Mouse (Mus musculus): ENCODE results near the gene Cmtm2a. TPM values are rescaled to one million over a fixed set of nuclear protein-coding genes. Genes with fewer than 3 reads are reported as not detected.

Cmtm2a gene
- polyA plus RNA-seq, 1 experiment from 2014 or later, result not detected

- 0 out of 2 replicates have a peak, but pooled peaks cover 4% of the 10 kb centered on the region for H3K36me3 ChIP-seq
- ATAC-seq (ENCODE audit: borderline replicate concordance, extremely low read depth, low FRiP score, low TSS enrichment), result no peak
Measured at GRCm38 (mm10) chr8:104246621-104247020, 46.4 kb downstream of the Cmtm2a start.

GRCm38 (mm10) chr8:104242038-104242644 is 50.8 kb downstream of the Cmtm2a start:
- Histone ChIP-seq H3K4me2 (no peak overlapping the region), H3K4me1 (peaks cover 5% of the 10 kb centered on the region), H3K27ac (no peak overlapping the region), H3K27me3 (no peaks in the 10 kb centered on the region), H3K36me3 (peaks cover 21% of the 10 kb centered on the region), H3K4me3 (no peak overlapping the region), H3K9me3 (no peaks in the 10 kb centered on the region), H3K9ac (no peak overlapping the region)
- 64% methylated on average over 12 of the region's 12 CpGs for WGBS
- no peak for ATAC-seq (ENCODE audit: borderline replicate concordance, extremely low read depth, low FRiP score, low TSS enrichment)

More at GRCm38 (mm10) chr8:104246621-104247020, 46.4 kb downstream of the Cmtm2a start:
- H3K9ac ChIP-seq, result no peak overlapping the region
- no peaks in the 10 kb centered on the region for H3K9me3 ChIP-seq
- no peak overlapping the region for H3K27ac ChIP-seq
- no peaks in the 10 kb centered on the region for H3K27me3 ChIP-seq
- no peak overlapping the region for H3K4me2 ChIP-seq
- H3K4me1 ChIP-seq, result peaks cover 21% of the 10 kb centered on the region
- 74% methylated on average over 4 of the region's 4 CpGs for WGBS
- H3K4me3 ChIP-seq, result no peak overlapping the region

GRCm38 (mm10) chr8:104239418-104239861 is 53.5 kb downstream of the Cmtm2a start:
- Histone ChIP-seq H3K4me3 (no peak overlapping the region), H3K4me2 (no peak overlapping the region), H3K36me3 (peaks cover 23% of the 10 kb centered on the region), H3K9ac (no peak overlapping the region), H3K9me3 (no peaks in the 10 kb centered on the region), H3K27ac (no peak overlapping the region), H3K4me1 (no peaks in the 10 kb centered on the region), H3K27me3 (no peaks in the 10 kb centered on the region)
- WGBS, result 74% methylated on average over 10 of the region's 10 CpGs
- no peak for ATAC-seq (ENCODE audit: borderline replicate concordance, extremely low read depth, low FRiP score, low TSS enrichment)

GRCm38 (mm10) chr8:104234573-104234972 is 58.4 kb downstream of the Cmtm2a start:
- H3K9ac ChIP-seq, result no peak overlapping the region
- no peaks in the 10 kb centered on the region for H3K4me1 ChIP-seq
- no peaks in the 10 kb centered on the region for H3K9me3 ChIP-seq
- H3K4me3 ChIP-seq, result no peak overlapping the region
- H3K27ac ChIP-seq, result no peak overlapping the region
- H3K36me3 ChIP-seq, result peaks cover 43% of the 10 kb centered on the region
- no peak overlapping the region for H3K4me2 ChIP-seq
- H3K27me3 ChIP-seq, result no peaks in the 10 kb centered on the region
- 44% methylated on average over 6 of the region's 6 CpGs for WGBS
- ATAC-seq (ENCODE audit: borderline replicate concordance, extremely low read depth, low FRiP score, low TSS enrichment), result no peak

- Histone ChIP-seq H3K27ac (no peak overlapping the region), H3K4me2 (no peak overlapping the region), H3K27me3 (no peaks in the 10 kb centered on the region), H3K36me3 (peaks cover 52% of the 10 kb centered on the region), H3K4me3 (no peak overlapping the region), H3K9ac (no peak overlapping the region), H3K4me1 (no peaks in the 10 kb centered on the region), H3K9me3 (no peaks in the 10 kb centered on the region)
- WGBS, result 93% methylated on average over 5 of the region's 5 CpGs
- ATAC-seq (ENCODE audit: borderline replicate concordance, extremely low read depth, low FRiP score, low TSS enrichment), result no peak
Measured at GRCm38 (mm10) chr8:104232919-104233318, 60.1 kb downstream of the Cmtm2a start.

GRCm38 (mm10) chr8:104232039-104232438 is 60.9 kb downstream of the Cmtm2a start:
- WGBS, result 94% methylated on average over 4 of the region's 4 CpGs
- H3K27ac ChIP-seq, result no peak overlapping the region
- H3K36me3 ChIP-seq, result peaks cover 50% of the 10 kb centered on the region
- H3K4me3 ChIP-seq, result no peak overlapping the region
- no peak for ATAC-seq (ENCODE audit: borderline replicate concordance, extremely low read depth, low FRiP score, low TSS enrichment)
- no peaks in the 10 kb centered on the region for H3K4me1 ChIP-seq
- H3K9me3 ChIP-seq, result no peaks in the 10 kb centered on the region
- H3K9ac ChIP-seq, result no peak overlapping the region
- H3K27me3 ChIP-seq, result no peaks in the 10 kb centered on the region
- H3K4me2 ChIP-seq, result no peak overlapping the region

Other genes starting within 250 kb of the Cmtm2a start
- gene Cdh5, start 191.6 kb downstream of the Cmtm2a start, polyA plus RNA-seq (2015; fragmentation: Nextera tagmentation; extraction: Ambion mirVana), result 71.2 and 74.7 TPM in 2 replicates
- 0.60 and 0.68 TPM in 2 replicates for gene Bean1, start 122.7 kb downstream of the Cmtm2a start, polyA plus RNA-seq (2015; fragmentation: Nextera tagmentation; extraction: Ambion mirVana)
- 15.9 and 17.5 TPM in 2 replicates for gene Tk2, start 44.6 kb downstream of the Cmtm2a start, polyA plus RNA-seq (2015; fragmentation: Nextera tagmentation; extraction: Ambion mirVana)
- 36.7 and 39.2 TPM in 2 replicates for gene Cklf, start 42.3 kb downstream of the Cmtm2a start, polyA plus RNA-seq (2015; fragmentation: Nextera tagmentation; extraction: Ambion mirVana)
- gene Gm45711, start 16.9 kb upstream of the Cmtm2a start, polyA plus RNA-seq (2015; fragmentation: Nextera tagmentation; extraction: Ambion mirVana), result not detected in 2 replicates
- gene Cmtm1, start 17.0 kb upstream of the Cmtm2a start, polyA plus RNA-seq (2015; fragmentation: Nextera tagmentation; extraction: Ambion mirVana), result not detected in 2 replicates
- gene Gm11020, start 28.4 kb upstream of the Cmtm2a start, polyA plus RNA-seq (2015; fragmentation: Nextera tagmentation; extraction: Ambion mirVana), result not detected in 2 replicates
- not detected in 2 replicates for gene Cmtm2b, start 29.0 kb upstream of the Cmtm2a start, polyA plus RNA-seq (2015; fragmentation: Nextera tagmentation; extraction: Ambion mirVana)
- 147 and 151 TPM in 2 replicates for gene Cmtm3, start 46.2 kb upstream of the Cmtm2a start, polyA plus RNA-seq (2015; fragmentation: Nextera tagmentation; extraction: Ambion mirVana)
- gene Cmtm4, start 102.6 kb upstream of the Cmtm2a start, polyA plus RNA-seq (2015; fragmentation: Nextera tagmentation; extraction: Ambion mirVana), result 2.6 and 3.0 TPM in 2 replicates
- gene Dync1li2, start 149.9 kb upstream of the Cmtm2a start, polyA plus RNA-seq (2015; fragmentation: Nextera tagmentation; extraction: Ambion mirVana), result 61.1 and 62.2 TPM in 2 replicates
- gene Terb1, start 216.7 kb upstream of the Cmtm2a start, polyA plus RNA-seq (2015; fragmentation: Nextera tagmentation; extraction: Ambion mirVana), result 0.19 and 0.40 TPM in 2 replicates
- gene Nae1, start 241.5 kb upstream of the Cmtm2a start, polyA plus RNA-seq (2015; fragmentation: Nextera tagmentation; extraction: Ambion mirVana), result 87.4 and 97.8 TPM in 2 replicates
- gene Car7, start 241.5 kb upstream of the Cmtm2a start, polyA plus RNA-seq (2015; fragmentation: Nextera tagmentation; extraction: Ambion mirVana), result 0.65 and 0.97 TPM in 2 replicates

Measured in lung, embryonic 15.5 days (tissue).